In the genomic region with DNA sequence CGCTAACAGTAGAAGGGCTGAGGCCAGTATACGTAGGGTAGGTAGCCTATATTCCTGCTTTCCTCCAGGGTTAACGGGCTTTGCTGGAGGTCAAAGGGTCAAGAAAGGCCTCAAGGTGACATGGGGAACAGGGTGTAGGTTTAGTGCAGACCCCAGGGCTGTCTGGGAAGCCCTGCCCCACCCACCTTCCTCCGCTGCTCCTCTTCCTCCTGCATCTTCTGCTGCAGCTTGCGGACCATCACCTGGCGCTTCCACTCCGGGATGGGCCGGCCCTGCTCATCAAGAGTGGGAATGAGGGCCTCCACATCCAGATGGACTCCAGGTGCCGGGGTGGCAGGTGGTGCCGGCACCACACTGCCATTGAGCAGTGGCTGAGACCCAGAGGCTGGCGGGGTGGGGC, we compare ENCODE assay signal across 26 mouse cellular contexts. TPM values are rescaled to one million over a fixed set of nuclear protein-coding genes. Genes with fewer than 3 reads are reported as not detected.
DNase-seq lines count a peak whose midpoint lies in the region; ATAC-seq and TF ChIP-seq lines count a peak whose summit lies in the region.
"Had no signal": no experiment of that assay in that cellular context is flagged by ENCODE, and none has a peak within 500 bp of the region (broad histone marks: within the 10 kb centered on the region; RNA-seq: fewer than 3 reads in every experiment).

No protein-coding gene starts in this region.

- DNase-seq in CD4-positive, CD25-positive, alpha-beta regulatory T cell, adult 2 months (ENCODE audit: low read depth, low spot score), result peak; percentile 11
- no peak for DNase-seq in kidney, adult 2 months
- no peak for DNase-seq in kidney, adult 18-20 months
- DNase-seq in limb, embryonic 10.5 days (ENCODE audit: low spot score), result peak; percentile 35
- DNase-seq in right cerebral cortex, postnatal 14 days, result no peak
- DNase-seq: adrenal gland, adult 8-10 months; adrenal gland, postnatal 25 days; cerebellum, adult 11-12 months; cerebellum, adult 8-10 months; cerebellum, postnatal 10 days; cerebellum, postnatal 36 days; embryo, embryonic 11 days; gastrocnemius, postnatal 25 days had no signal

- no peaks in the 10 kb centered on the region for H3K27me3 ChIP-seq in kidney, adult 2 months (replicated peaks; ENCODE audit: control insufficient read depth, insufficient read depth, low read length)
- H3K27me3 ChIP-seq in limb, embryonic 10.5 days (ENCODE audit: low read depth, poor library complexity, severe bottlenecking), result peaks cover 100% of the 10 kb centered on the region

- no peaks in the 10 kb centered on the region for H3K9me3 ChIP-seq in limb, embryonic 10.5 days (replicated peaks)
- H3K9me3 ChIP-seq: embryonic facial prominence, embryonic 10.5 days; embryonic facial prominence, embryonic 13.5 days; forebrain, embryonic 12.5 days; forebrain, embryonic 15.5 days; hindbrain, embryonic 12.5 days; hindbrain, embryonic 15.5 days had no signal

- TF ChIP-seq CTCF in kidney, adult 2 months (conservative IDR thresholded peaks at IDR 0.05; ENCODE audit: insufficient read depth, insufficient read length, low read depth, low read length), result no peak

- peaks cover 14% of the 10 kb centered on the region; the same call in 1 of the 2 replicates for H3K4me1 ChIP-seq in kidney, adult 2 months (ENCODE audit: control insufficient read depth, insufficient read depth, low read length)
- peaks cover 67% of the 10 kb centered on the region for H3K4me1 ChIP-seq in limb, embryonic 10.5 days

- H3K36me3 ChIP-seq in kidney, adult 2 months (ENCODE audit: control insufficient read depth, insufficient read depth, low read length), result no peaks in the 10 kb centered on the region
- H3K36me3 ChIP-seq in limb, embryonic 10.5 days, result no peaks in the 10 kb centered on the region
- H3K36me3 ChIP-seq: embryonic facial prominence, embryonic 10.5 days; embryonic facial prominence, embryonic 13.5 days; forebrain, embryonic 12.5 days; forebrain, embryonic 15.5 days; hindbrain, embryonic 12.5 days; hindbrain, embryonic 15.5 days had no signal

- H3K4me3 ChIP-seq in kidney, adult 2 months (ENCODE audit: insufficient read depth, low read depth, low read length), result peak overlapping the region; percentile 43
- no peak overlapping the region for H3K4me3 ChIP-seq in limb, embryonic 10.5 days
- H3K4me3 ChIP-seq: embryonic facial prominence, embryonic 10.5 days; embryonic facial prominence, embryonic 13.5 days; erythroblast, embryonic 14.5 days; forebrain, embryonic 12.5 days; forebrain, embryonic 15.5 days; hindbrain, embryonic 12.5 days; hindbrain, embryonic 15.5 days had no signal

- no peak overlapping the region for H3K27ac ChIP-seq in kidney, adult 2 months (ENCODE audit: insufficient read depth, low read depth, low read length)
- no peak overlapping the region for H3K27ac ChIP-seq in limb, embryonic 10.5 days
- H3K27ac ChIP-seq: embryonic facial prominence, embryonic 10.5 days; embryonic facial prominence, embryonic 13.5 days; forebrain, embryonic 12.5 days; forebrain, embryonic 15.5 days; hindbrain, embryonic 12.5 days; hindbrain, embryonic 15.5 days had no signal

- no peak for ATAC-seq in CD4-positive, CD25-positive, alpha-beta regulatory T cell, adult 4 months
- ATAC-seq: activated CD4-positive, CD25-positive, alpha-beta regulatory T cell, adult 4 months; forebrain, embryonic 15.5 days had no signal

- WGBS in kidney, adult 2 months, result 82% methylated on average over 11 of the region's 11 CpGs
- 80% methylated on average over 11 of the region's 11 CpGs for WGBS in limb, embryonic 10.5 days

- TF ChIP-seq POLR2A in kidney, adult 2 months (IDR thresholded peaks at IDR 0.05; ENCODE audit: low read depth, low read length), result no peak

RNA-seq across cellular contexts. Expression of gene Tnfrsf25, which starts 12.2 kb away (rescaled TPM):
- 100 to 1,000 TPM; 125 to 170 TPM for polyA plus RNA-seq in CD4-positive, CD25-positive, alpha-beta regulatory T cell, adult 4 months (2017; shearing (Covaris generic))
- 3.3 and 4.4 TPM in 2 replicates for polyA plus RNA-seq in kidney, adult 2 months (2012; rRNA removed)
- polyA plus RNA-seq in limb, embryonic 10.5 days (2016; fragmentation: Nextera tagmentation; extraction: Ambion mirVana), result 0.67 and 0.75 TPM in 2 replicates

RNA-seq across cellular contexts. Expression of gene Espn, which starts 24.3 kb away (rescaled TPM):
- polyA plus RNA-seq in CD4-positive, CD25-positive, alpha-beta regulatory T cell, adult 4 months (2017; shearing (Covaris generic)), result 1 to 10 TPM; 9.5 to 9.9 TPM
- polyA plus RNA-seq in kidney, adult 2 months (2012; rRNA removed), result 48.3 and 57.5 TPM in 2 replicates
- polyA plus RNA-seq in limb, embryonic 10.5 days (2016; fragmentation: Nextera tagmentation; extraction: Ambion mirVana), result 2.9 and 3.2 TPM in 2 replicates

RNA-seq across cellular contexts. Expression of gene Hes2, which starts 30.8 kb away (rescaled TPM):
- not detected for polyA plus RNA-seq in CD4-positive, CD25-positive, alpha-beta regulatory T cell, adult 4 months (2017; shearing (Covaris generic))
- 0.81 and 1.0 TPM in 2 replicates for polyA plus RNA-seq in kidney, adult 2 months (2012; rRNA removed)
- not detected in 2 replicates for polyA plus RNA-seq in limb, embryonic 10.5 days (2016; fragmentation: Nextera tagmentation; extraction: Ambion mirVana)
- polyA plus RNA-seq: activated CD4-positive, CD25-positive, alpha-beta regulatory T cell, adult 4 months; brain, embryonic 14.5 days; cortical plate, adult 2 months; embryonic facial prominence, embryonic 13.5 days; erythroblast, embryonic 14.5 days; forebrain, embryonic 12.5 days; forebrain, embryonic 15.5 days; heart, embryonic 14.5 days; heart, postnatal 0 days; hindbrain, embryonic 15.5 days had no signal

RNA-seq across cellular contexts. Expression of gene Acot7, which starts 50.0 kb away (rescaled TPM):
- polyA plus RNA-seq in CD4-positive, CD25-positive, alpha-beta regulatory T cell, adult 4 months (2017; shearing (Covaris generic)), result 100 to 1,000 TPM; 108 to 145 TPM
- polyA plus RNA-seq in kidney, adult 2 months (2012; rRNA removed), result 80.2 and 90.1 TPM in 2 replicates
- 34.8 and 36.7 TPM in 2 replicates for polyA plus RNA-seq in limb, embryonic 10.5 days (2016; fragmentation: Nextera tagmentation; extraction: Ambion mirVana)

RNA-seq across cellular contexts. Expression of gene Plekhg5, which starts 55.6 kb away (rescaled TPM):
- 1 to 10 TPM; 1.7 to 2.4 TPM for polyA plus RNA-seq in CD4-positive, CD25-positive, alpha-beta regulatory T cell, adult 4 months (2017; shearing (Covaris generic))
- 22.2 and 23.6 TPM in 2 replicates for polyA plus RNA-seq in kidney, adult 2 months (2012; rRNA removed)
- polyA plus RNA-seq in limb, embryonic 10.5 days (2016; fragmentation: Nextera tagmentation; extraction: Ambion mirVana), result 9.5 and 13.3 TPM in 2 replicates

Comparison
In these comparisons a context has a peak if more than half of its experiments do, and no peak if none do; other contexts are left out.
1. DNase-seq: peak in CD4-positive, CD25-positive, alpha-beta regulatory T cell, adult 2 months (single experiment) and limb, embryonic 10.5 days (single experiment); none in kidney, adult 2 months (single experiment), kidney, adult 18-20 months (single experiment) and right cerebral cortex, postnatal 14 days (single experiment).
2. RNA of gene Tnfrsf25, which starts 12.2 kb away (polyA plus RNA-seq): 125 to 170 TPM in CD4-positive, CD25-positive, alpha-beta regulatory T cell, adult 4 months; 3.3 to 4.4 TPM in kidney, adult 2 months and 0.67 to 0.75 TPM in limb, embryonic 10.5 days; every median in the first group is over 10 times any median in the second.